Mouse (Mus musculus) liver, embryonic 14.5 days (tissue): ENCODE data around the gene Numa1.

Experiments used
- CTCF ChIP-seq: IDR thresholded peaks from 2 replicates; pipeline ENCODE4 v1.5.1; 2016; ENCODE audit warnings: antibody characterized with exemption, low read depth, control low read depth
- EP300 ChIP-seq: IDR thresholded peaks from 2 replicates; pipeline ENCODE4 v1.6.1; 2016; ENCODE audit warnings: antibody characterized with exemption, low read depth

- peak; percentile 46 for TF ChIP-seq CTCF
- TF ChIP-seq EP300, result no peak
Observed at GRCm38 (mm10) chr7:102034904-102035303, 101.0 kb downstream of the Numa1 start.
